Mouse (Mus musculus) hindbrain, embryonic 13.5 days (tissue): Measurements from ENCODE around the gene Cc2d1a. TPM values are rescaled to one million over a fixed set of nuclear protein-coding genes. Genes with fewer than 3 reads are reported as not detected.

Experiments
- ATAC-seq: fragments of 200-750 bp; cut with Nextera tagmentation; 2 replicates; pipeline ENCODE4 v1.8.0; 2017; ENCODE audit warnings: moderate TSS enrichment; ENCODE audit not compliant: low FRiP score
- H3K27ac ChIP-seq: fragments of 300-500 bp; sonication (generic); 2 replicates; pipeline ENCODE4 v1.5.1; 2015; ENCODE audit warnings: inconsistent platforms, mild to moderate bottlenecking, moderate library complexity
- H3K27me3 ChIP-seq: fragments of 300-500 bp; sonication (generic); 2 replicates; pipeline ENCODE4 v1.6.1; 2015; ENCODE audit warnings: mild to moderate bottlenecking, inconsistent platforms
- H3K36me3 ChIP-seq: fragments of 300-500 bp; sonication (generic); 2 replicates; pipeline ENCODE4 v1.6.1; 2015; ENCODE audit warnings: mild to moderate bottlenecking, inconsistent platforms
- H3K4me1 ChIP-seq: fragments of 300-500 bp; sonication (generic); replicated peaks from 2 replicates; pipeline ENCODE4 v1.6.1; 2015; ENCODE audit warnings: inconsistent platforms
- H3K4me2 ChIP-seq: fragments of 300-500 bp; sonication (generic); 2 replicates; pipeline ENCODE4 v1.6.1; 2015; ENCODE audit warnings: inconsistent platforms, mild to moderate bottlenecking, moderate library complexity
- H3K4me3 ChIP-seq: fragments of 300-500 bp; sonication (generic); 2 replicates; pipeline ENCODE4 v1.5.1; 2015; ENCODE audit warnings: mild to moderate bottlenecking, inconsistent platforms
- H3K9ac ChIP-seq: fragments of 300-500 bp; sonication (generic); 2 replicates; pipeline ENCODE4 v1.6.1; 2015; ENCODE audit warnings: mild to moderate bottlenecking, inconsistent platforms
- H3K9me3 ChIP-seq: fragments of 300-500 bp; sonication (generic); 2 replicates; pipeline ENCODE4 v1.6.1; 2016; ENCODE audit warnings: inconsistent platforms
- WGBS: fragments of 180-500 bp; shearing (Covaris S2); methylation state at CpG from one replicate; pipeline ENCODE4 v1.1.7; 2015; 5-methylcytosine and 5-hydroxymethylcytosine counted together
- microRNA counts: library from miRNA; unstranded; fragments of <30 nt; microRNA quantifications from one replicate; lab custom pipeline; 2016
- microRNA-seq: library from miRNA; unstranded; fragments of <30 nt; microRNA quantifications from one replicate; pipeline ENCODE4, GENCODE M21; 2016
- polyA plus RNA-seq: library from polyadenylated mRNA; unstranded; fragments of >200 nt; fragmentation: Nextera tagmentation; extraction: Ambion mirVana; gene quantifications from 2 replicates; pipeline ENCODE4 v1.2.1, GENCODE M21; 2015

Cc2d1a gene
- polyA plus RNA-seq, 1 experiment from 2014 or later: 24.4 TPM

DNA sequence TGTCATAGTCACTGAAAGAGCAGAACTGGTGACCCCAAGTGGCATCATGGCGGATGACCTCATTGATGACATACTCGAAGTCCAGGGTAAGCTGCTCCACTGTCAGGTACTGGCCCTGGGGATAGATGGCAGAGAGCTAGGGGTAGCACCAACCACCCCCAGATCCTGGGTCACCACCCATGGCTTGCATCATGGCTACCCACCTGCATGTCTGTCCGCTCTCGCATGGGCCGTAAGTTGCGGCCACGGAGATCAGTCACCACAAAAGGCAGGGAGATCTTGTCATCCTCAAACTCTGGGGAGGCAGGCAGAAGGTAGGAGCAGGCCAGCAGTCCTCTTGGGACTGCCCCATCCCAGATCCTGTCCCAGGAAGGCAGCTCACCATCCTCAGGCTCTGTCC, 49.4 kb downstream of the Cc2d1a start:
- no peak for ATAC-seq
- H3K9ac ChIP-seq: no peak overlapping the region
- peaks cover 28% of the 10 kb centered on the region for H3K4me1 ChIP-seq
- H3K27me3 ChIP-seq: no peaks in the 10 kb centered on the region
- 92% methylated on average over 7 of the region's 7 CpGs for WGBS
- no peaks in the 10 kb centered on the region for H3K9me3 ChIP-seq
- no peak overlapping the region for H3K4me3 ChIP-seq
- H3K27ac ChIP-seq: no peak overlapping the region
- peaks cover 82% of the 10 kb centered on the region for H3K36me3 ChIP-seq
- H3K4me2 ChIP-seq: no peak overlapping the region

DNA sequence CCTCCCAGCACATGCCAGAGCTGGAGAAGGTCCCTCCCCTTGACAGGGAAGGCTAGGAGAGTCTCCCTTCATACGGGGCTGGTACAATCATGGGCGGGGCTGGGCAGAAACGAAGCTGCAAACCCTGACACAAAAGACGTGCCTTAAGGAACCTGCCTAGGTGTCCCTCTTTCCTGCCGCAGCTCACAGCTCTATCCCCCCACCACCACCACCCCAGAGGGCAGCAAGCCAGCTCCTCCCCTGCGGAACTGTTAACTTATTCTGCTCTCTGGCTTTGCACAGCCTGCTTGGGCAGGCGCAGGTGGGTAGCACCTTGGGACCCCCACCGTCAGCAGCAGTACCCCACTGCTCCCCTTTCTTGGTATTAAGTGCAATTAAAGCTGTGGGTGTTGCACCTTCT, 51.7 kb downstream of the Cc2d1a start:
- Histone ChIP-seq H3K9me3 (no peaks in the 10 kb centered on the region), H3K4me2 (no peak overlapping the region), H3K4me3 (no peak overlapping the region), H3K27ac (no peak overlapping the region), H3K4me1 (peaks cover 5% of the 10 kb centered on the region; the same call in 1 of the 2 replicates), H3K27me3 (no peaks in the 10 kb centered on the region), H3K36me3 (peaks cover 88% of the 10 kb centered on the region), H3K9ac (no peak overlapping the region)
- ATAC-seq: no peak
- 81% methylated on average over 8 of the region's 8 CpGs for WGBS

DNA sequence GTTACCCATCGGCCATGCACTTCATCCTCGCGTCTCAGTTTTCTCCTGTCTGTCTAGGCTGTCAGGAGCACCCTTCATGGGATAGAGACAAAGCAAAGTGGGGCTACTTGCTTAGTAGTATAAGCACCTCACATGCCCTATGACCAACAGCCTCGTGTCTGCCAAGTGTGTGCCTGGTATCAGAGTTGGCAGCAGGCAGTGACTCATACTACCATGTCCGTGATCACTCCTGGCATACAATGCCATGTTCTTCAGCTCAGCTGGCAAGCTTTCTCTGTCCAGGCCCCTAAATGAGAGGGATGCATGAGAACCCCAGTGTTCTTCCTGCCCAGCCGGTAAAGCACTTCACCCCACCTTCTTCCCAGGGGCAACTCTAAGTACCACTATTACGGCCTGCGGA, 57.2 kb downstream of the Cc2d1a start:
- Histone ChIP-seq H3K4me2 (no peak overlapping the region), H3K27ac (no peak overlapping the region), H3K27me3 (no peaks in the 10 kb centered on the region), H3K36me3 (peaks cover 97% of the 10 kb centered on the region), H3K9ac (no peak overlapping the region), H3K9me3 (no peaks in the 10 kb centered on the region), H3K4me1 (no peaks in the 10 kb centered on the region), H3K4me3 (no peak overlapping the region)
- 94% methylated on average over 8 of the region's 8 CpGs for WGBS
- no peak for ATAC-seq

DNA sequence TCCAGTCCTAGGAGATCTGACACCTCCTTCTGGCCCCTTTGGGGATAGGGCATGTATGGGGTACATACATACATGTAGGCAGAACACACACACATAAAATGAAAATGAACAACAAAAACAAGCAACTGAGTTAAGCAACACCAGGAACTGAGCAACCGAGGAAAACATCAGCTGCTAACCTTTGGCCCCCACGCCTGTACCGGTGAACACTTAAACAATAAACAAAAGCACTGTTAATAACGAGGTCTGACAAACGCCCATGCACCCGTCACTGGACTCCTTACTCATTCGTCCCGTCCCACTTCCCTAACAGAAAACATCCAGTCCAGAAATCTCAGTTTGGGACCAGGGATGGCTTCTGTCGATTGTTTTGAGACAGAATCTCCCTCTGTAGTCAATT, 58.5 kb downstream of the Cc2d1a start:
- Histone ChIP-seq H3K9me3 (no peaks in the 10 kb centered on the region), H3K9ac (no peak overlapping the region), H3K27me3 (no peaks in the 10 kb centered on the region), H3K36me3 (peaks cover 93% of the 10 kb centered on the region), H3K4me2 (no peak overlapping the region), H3K27ac (no peak overlapping the region), H3K4me1 (peaks cover 5% of the 10 kb centered on the region; the same call in 1 of the 2 replicates), H3K4me3 (no peak overlapping the region)
- WGBS: 83% methylated on average over 9 of the region's 9 CpGs
- ATAC-seq: no peak

DNA sequence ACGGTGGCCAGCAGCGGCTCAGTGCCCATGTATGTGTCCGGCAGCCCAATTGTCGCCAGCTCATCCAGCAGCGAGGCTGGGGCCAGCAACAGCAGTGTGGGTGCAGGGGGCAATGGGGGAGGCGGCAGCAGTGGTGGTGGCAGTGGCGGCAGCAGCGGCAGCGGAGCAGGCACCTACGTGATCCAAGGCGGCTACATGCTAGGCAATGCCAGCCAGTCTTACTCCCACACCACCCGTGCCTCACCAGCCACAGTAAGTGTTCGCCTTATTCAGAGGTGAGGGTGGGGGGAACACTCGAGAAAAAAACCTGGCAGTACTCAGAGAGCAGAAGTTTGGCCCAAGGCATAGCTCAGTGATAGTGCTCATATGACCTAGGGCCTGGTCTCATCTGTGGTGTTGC, 59.9 kb downstream of the Cc2d1a start:
- ATAC-seq: no peak
- Histone ChIP-seq H3K36me3 (peaks cover 92% of the 10 kb centered on the region), H3K9ac (no peak overlapping the region), H3K9me3 (no peaks in the 10 kb centered on the region), H3K27ac (no peak overlapping the region), H3K4me3 (no peak overlapping the region), H3K4me2 (no peak overlapping the region), H3K27me3 (no peaks in the 10 kb centered on the region), H3K4me1 (peaks cover 11% of the 10 kb centered on the region; the same call in 1 of the 2 replicates)
- 96% methylated on average over 14 of the region's 14 CpGs for WGBS

DNA sequence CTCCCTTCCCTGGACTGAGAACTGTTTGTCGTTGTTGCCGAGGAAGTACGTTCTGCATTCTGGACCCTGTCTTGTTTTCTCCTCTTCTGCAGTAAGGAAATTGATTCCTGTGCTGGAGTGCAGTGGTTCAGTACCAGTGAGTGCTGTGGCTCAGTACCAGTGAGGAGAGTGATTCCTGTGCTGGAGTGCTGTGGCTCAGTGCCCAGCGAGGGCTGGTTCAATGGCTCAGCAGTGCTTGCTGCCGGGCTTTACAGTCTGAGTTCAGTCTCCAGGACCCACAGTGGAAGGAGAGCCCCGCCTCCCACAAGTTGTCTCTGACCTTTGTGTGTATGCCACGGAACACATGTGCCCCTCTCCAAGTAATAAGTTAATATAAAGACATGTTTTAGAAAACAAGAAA, 60.6 kb downstream of the Cc2d1a start:
- Histone ChIP-seq H3K9me3 (no peaks in the 10 kb centered on the region), H3K9ac (no peak overlapping the region), H3K4me1 (peaks cover 11% of the 10 kb centered on the region; the same call in 1 of the 2 replicates), H3K36me3 (peaks cover 92% of the 10 kb centered on the region), H3K27me3 (no peaks in the 10 kb centered on the region), H3K4me3 (no peak overlapping the region), H3K4me2 (no peak overlapping the region), H3K27ac (no peak overlapping the region)
- ATAC-seq: no peak
- 93% methylated on average over 7 of the region's 7 CpGs for WGBS

DNA sequence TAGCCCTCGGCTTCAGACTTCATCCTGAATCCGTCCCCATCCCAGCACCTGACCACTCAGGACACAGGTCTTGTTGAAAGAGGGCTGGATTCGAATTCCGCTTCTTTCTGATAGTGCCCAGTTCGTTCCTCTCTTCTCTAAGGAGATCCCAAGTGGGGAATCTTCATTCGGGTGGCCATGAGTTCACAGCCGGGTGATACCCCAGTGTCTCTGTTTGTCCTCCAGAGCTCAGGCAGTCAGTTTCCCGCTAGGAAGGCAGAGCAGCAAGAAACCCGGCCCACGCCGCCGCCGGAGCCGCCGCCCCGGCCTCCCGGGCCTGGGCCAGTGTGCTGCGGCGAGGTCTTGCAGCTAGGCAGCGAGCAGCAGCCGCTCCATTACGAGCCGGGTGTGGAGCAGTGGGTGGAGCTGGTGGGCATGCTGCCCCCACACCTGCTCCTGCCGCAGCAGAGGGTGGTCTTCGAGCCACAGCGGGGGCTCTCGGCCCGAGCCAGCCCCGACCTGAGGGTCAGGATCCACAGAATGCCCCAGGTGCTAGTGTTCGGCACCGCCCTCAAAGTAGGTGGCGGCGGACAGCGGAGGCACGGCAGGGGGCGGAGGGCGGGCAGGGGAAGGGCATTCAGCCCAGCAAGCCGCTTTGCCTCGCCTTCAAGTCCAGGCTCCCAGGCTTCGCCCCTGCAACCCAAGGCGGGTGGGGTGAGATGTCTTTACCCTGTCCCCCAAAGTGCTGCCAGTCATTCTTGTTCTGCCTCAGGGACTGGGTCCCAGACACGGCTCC, 63.2 kb downstream of the Cc2d1a start:
- Histone ChIP-seq H3K27ac (no peak overlapping the region), H3K36me3 (peaks cover 91% of the 10 kb centered on the region), H3K4me1 (peaks cover 11% of the 10 kb centered on the region; the same call in 1 of the 2 replicates), H3K4me3 (no peak overlapping the region), H3K27me3 (no peaks in the 10 kb centered on the region), H3K4me2 (peak overlapping the region; percentile 1; the same call in 1 of the 2 replicates), H3K9me3 (no peaks in the 10 kb centered on the region), H3K9ac (peak overlapping the region; percentile 35; the same call in 1 of the 2 replicates)
- WGBS: 32% methylated on average over 42 of the region's 42 CpGs
- peak; percentile 57 for ATAC-seq

DNA sequence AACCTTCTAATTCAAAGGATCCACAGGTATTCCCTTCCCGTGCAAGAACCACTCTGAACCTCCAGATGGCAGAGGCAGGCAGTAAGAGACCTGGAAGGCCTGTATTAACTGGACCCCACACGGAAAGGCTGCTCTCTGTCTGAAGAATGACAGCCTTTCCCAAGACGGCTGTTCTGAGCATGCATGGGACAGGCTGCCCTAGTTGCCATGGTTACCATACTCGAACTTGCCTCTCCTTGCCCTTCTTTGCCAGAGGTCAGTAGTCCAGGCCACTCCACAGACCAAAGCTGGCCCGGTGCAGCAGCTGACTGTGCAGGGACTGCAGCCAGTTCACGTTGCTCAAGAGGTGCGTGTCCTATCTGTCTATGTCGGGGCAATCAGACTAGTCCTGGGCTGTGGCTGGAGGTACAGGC, 63.9 kb downstream of the Cc2d1a start:
- ATAC-seq: peak; percentile 40
- Histone ChIP-seq H3K9ac (no peak overlapping the region; the same call in 1 of the 2 replicates), H3K4me1 (peaks cover 11% of the 10 kb centered on the region; the same call in 1 of the 2 replicates), H3K36me3 (peaks cover 90% of the 10 kb centered on the region), H3K4me2 (no peak overlapping the region), H3K27me3 (no peaks in the 10 kb centered on the region), H3K4me3 (no peak overlapping the region), H3K9me3 (no peaks in the 10 kb centered on the region), H3K27ac (no peak overlapping the region)
- WGBS: 16% methylated on average over 8 of the region's 8 CpGs

MicroRNAs encoded within 50 kb of the gene (microRNA counts, 519-probe panel; counts per million panel counts)
- microRNA mmu-miR-181c (lab: Ali Mortazavi, UCI) (3,590 counts per million, percentile 48 among the panel's probes with 10 or more counts), microRNA mmu-miR-709 (lab: Ali Mortazavi, UCI) (2,487 counts per million, percentile 22 among the panel's probes with 10 or more counts)

Small RNA genes within 50 kb of the gene (microRNA-seq; reads per million reads assigned to microRNA genes)
- gene Gm25110: not detected
- 14,916 reads per million, percentile 96 among the genes with 10 or more reads in this experiment for gene Mir181c
- 9,204 reads per million, percentile 95 among the genes with 10 or more reads in this experiment for gene Mir181d
- gene Mir709: not detected

Other genes with a start within 250 kb of the Cc2d1a start
- 47.9 and 49.3 TPM in 2 replicates for gene Adgrl1, start 247.8 kb downstream of the Cc2d1a start, polyA plus RNA-seq
- 0.76 and 0.84 TPM in 2 replicates for gene Gm10644, start 192.7 kb downstream of the Cc2d1a start, polyA plus RNA-seq
- 14.0 and 15.8 TPM in 2 replicates for gene Asf1b, start 192.4 kb downstream of the Cc2d1a start, polyA plus RNA-seq
- 188 and 191 TPM in 2 replicates for gene Prkaca, start 174.9 kb downstream of the Cc2d1a start, polyA plus RNA-seq
- gene Samd1, start 150.3 kb downstream of the Cc2d1a start, polyA plus RNA-seq: 8.2 and 9.3 TPM in 2 replicates
- 0.65 and 0.71 TPM in 2 replicates for gene 1700067K01Rik, start 146.4 kb downstream of the Cc2d1a start, polyA plus RNA-seq
- 0.68 TPM in 1 of 2 replicates, not detected in the other for gene 2210011C24Rik, start 135.8 kb downstream of the Cc2d1a start, polyA plus RNA-seq
- 5.9 and 6.8 TPM in 2 replicates for gene Palm3, start 126.5 kb downstream of the Cc2d1a start, polyA plus RNA-seq
- gene Il27ra, start 105.3 kb downstream of the Cc2d1a start, polyA plus RNA-seq: 0.22 and 0.66 TPM in 2 replicates
- 0.44 TPM in 1 of 2 replicates, not detected in the other for gene Rln3, start 102.9 kb downstream of the Cc2d1a start, polyA plus RNA-seq
- 1.4 and 1.7 TPM in 2 replicates for gene Gm10643, start 82.8 kb downstream of the Cc2d1a start, polyA plus RNA-seq
- gene Rfx1, start 81.1 kb downstream of the Cc2d1a start, polyA plus RNA-seq: 7.8 and 8.3 TPM in 2 replicates
- gene Dcaf15, start 43.2 kb downstream of the Cc2d1a start, polyA plus RNA-seq: 20.2 and 22.2 TPM in 2 replicates
- 0.48 and 0.52 TPM in 2 replicates for gene Podnl1, start 21.9 kb downstream of the Cc2d1a start, polyA plus RNA-seq
- 1.9 and 2.9 TPM in 2 replicates for gene 4930432K21Rik, start 89 bp upstream of the Cc2d1a start, polyA plus RNA-seq
- 10.3 and 10.9 TPM in 2 replicates for gene Nanos3, start 37.3 kb upstream of the Cc2d1a start, polyA plus RNA-seq
- gene Zswim4, start 89.1 kb upstream of the Cc2d1a start, polyA plus RNA-seq: 38.5 and 39.1 TPM in 2 replicates
- gene D8Ertd738e, start 101.8 kb upstream of the Cc2d1a start, polyA plus RNA-seq: 263 and 280 TPM in 2 replicates
- gene Mri1, start 109.4 kb upstream of the Cc2d1a start, polyA plus RNA-seq: 50.7 and 57.6 TPM in 2 replicates
- gene Ccdc130, start 122.4 kb upstream of the Cc2d1a start, polyA plus RNA-seq: 21.2 and 24.0 TPM in 2 replicates
- 20.9 and 22.9 TPM in 2 replicates for gene Cacna1a, start 240.5 kb upstream of the Cc2d1a start, polyA plus RNA-seq